In genomic region chr2:118702883-118703761, GRCm38 (mm10) we compare ENCODE assay signal across 8 mouse cellular contexts. TPM values are rescaled to one million over a fixed set of nuclear protein-coding genes. Genes with fewer than 3 reads are reported as not detected.
DNase-seq lines count a peak whose midpoint lies in the region; ATAC-seq lines count a peak whose summit lies in the region.

No protein-coding gene starts in this region.

- peak overlapping the region; percentile 55 for H3K4me3 ChIP-seq in heart, embryonic 15.5 days
- H3K4me3 ChIP-seq in midbrain, embryonic 10.5 days, result peak overlapping the region; percentile 54

- H3K4me2 ChIP-seq in heart, embryonic 15.5 days, result peak overlapping the region; percentile 89

- H3K27ac ChIP-seq in heart, embryonic 15.5 days, result peak overlapping the region; percentile 48
- H3K27ac ChIP-seq in midbrain, embryonic 10.5 days (replicated peaks), result 0 out of 2 replicates have a peak overlapping the region, but pooled peaks have one; percentile 13

- peak; percentile 69 for DNase-seq in ovary, postnatal 36 days (ENCODE audit: low spot score)
- no peak for DNase-seq in ovary, postnatal 14 days (ENCODE audit: low spot score)
- peak; percentile 48 to 82 for DNase-seq in kidney, postnatal 36 days
- peak; percentile 74 for DNase-seq in midbrain, embryonic 10.5 days (ENCODE audit: low spot score)
- peak; percentile 28 for DNase-seq in testis, postnatal 14 days (ENCODE audit: low spot score)
- no peak for DNase-seq in frontal cortex, postnatal 36 days (ENCODE audit: low spot score in 2 of 2)

- peaks cover 81% of the 10 kb centered on the region for H3K27me3 ChIP-seq in heart, embryonic 15.5 days
- peaks cover 99% of the 10 kb centered on the region for H3K27me3 ChIP-seq in midbrain, embryonic 10.5 days (ENCODE audit: low read depth, poor library complexity, severe bottlenecking)

- no peaks in the 10 kb centered on the region for H3K9me3 ChIP-seq in heart, embryonic 15.5 days (replicated peaks)
- no peaks in the 10 kb centered on the region for H3K9me3 ChIP-seq in midbrain, embryonic 10.5 days (replicated peaks)

- 0 out of 2 replicates have a peak, but pooled peaks have one; percentile 4 for ATAC-seq in common myeloid progenitor, adult 5-6 weeks (replicated peaks; ENCODE audit: low read depth, poor library complexity, severe bottlenecking)
- peak; percentile 54 for ATAC-seq in heart, embryonic 15.5 days (replicated peaks; ENCODE audit: insufficient number of reproducible peaks, insufficient read depth, low FRiP score, low read depth)

- H3K9ac ChIP-seq in heart, embryonic 15.5 days, result peak overlapping the region; percentile 71

- under 1% methylated on average over 93 of the region's 93 CpGs for WGBS in heart, embryonic 15.5 days
- under 1% methylated on average over 93 of the region's 93 CpGs for WGBS in midbrain, embryonic 10.5 days

- peaks cover 79% of the 10 kb centered on the region for H3K4me1 ChIP-seq in heart, embryonic 15.5 days (replicated peaks)
- H3K4me1 ChIP-seq in midbrain, embryonic 10.5 days, result peaks cover 50% of the 10 kb centered on the region

- H3K36me3 ChIP-seq in heart, embryonic 15.5 days, result no peaks in the 10 kb centered on the region
- no peaks in the 10 kb centered on the region for H3K36me3 ChIP-seq in midbrain, embryonic 10.5 days

RNA-seq across cellular contexts. Expression of gene Ankrd63, which starts 0.6 kb away (rescaled TPM):
- total RNA-seq in common myeloid progenitor, adult 5-6 weeks (2017), result 0.09 and 0.19 TPM in 2 replicates
- 2.7 and 3.6 TPM in 2 replicates for polyA plus RNA-seq in heart, embryonic 15.5 days (2015; fragmentation: Nextera tagmentation; extraction: Ambion mirVana)
- polyA plus RNA-seq in midbrain, embryonic 10.5 days (2016; fragmentation: Nextera tagmentation; extraction: Ambion mirVana), result not detected in 2 replicates

RNA-seq across cellular contexts. Expression of gene Plcb2, which starts 25.1 kb away (rescaled TPM):
- total RNA-seq in common myeloid progenitor, adult 5-6 weeks (2017), result 34.5 and 42.0 TPM in 2 replicates
- 3.2 and 3.8 TPM in 2 replicates for polyA plus RNA-seq in heart, embryonic 15.5 days (2015; fragmentation: Nextera tagmentation; extraction: Ambion mirVana)
- polyA plus RNA-seq in midbrain, embryonic 10.5 days (2016; fragmentation: Nextera tagmentation; extraction: Ambion mirVana), result 0.09 and 0.34 TPM in 2 replicates

RNA-seq across cellular contexts. Expression of gene Pak6, which starts 40.0 kb away (rescaled TPM):
- total RNA-seq in common myeloid progenitor, adult 5-6 weeks (2017), result 1.1 and 1.7 TPM in 2 replicates
- 10.1 and 11.0 TPM in 2 replicates for polyA plus RNA-seq in heart, embryonic 15.5 days (2015; fragmentation: Nextera tagmentation; extraction: Ambion mirVana)
- 0.26 and 0.99 TPM in 2 replicates for polyA plus RNA-seq in midbrain, embryonic 10.5 days (2016; fragmentation: Nextera tagmentation; extraction: Ambion mirVana)

RNA-seq across cellular contexts. Expression of gene Inafm2, which starts 42.4 kb away (rescaled TPM):
- 19.8 and 20.5 TPM in 2 replicates for total RNA-seq in common myeloid progenitor, adult 5-6 weeks (2017)
- 42.1 and 44.7 TPM in 2 replicates for polyA plus RNA-seq in heart, embryonic 15.5 days (2015; fragmentation: Nextera tagmentation; extraction: Ambion mirVana)
- 24.2 and 24.6 TPM in 2 replicates for polyA plus RNA-seq in midbrain, embryonic 10.5 days (2016; fragmentation: Nextera tagmentation; extraction: Ambion mirVana)

RNA-seq across cellular contexts. Expression of gene Ccdc9b, which starts 59.3 kb away (rescaled TPM):
- total RNA-seq in common myeloid progenitor, adult 5-6 weeks (2017), result 0.24 and 0.96 TPM in 2 replicates
- polyA plus RNA-seq in heart, embryonic 15.5 days (2015; fragmentation: Nextera tagmentation; extraction: Ambion mirVana), result 2.4 and 3.0 TPM in 2 replicates
- polyA plus RNA-seq in midbrain, embryonic 10.5 days (2016; fragmentation: Nextera tagmentation; extraction: Ambion mirVana), result 0.42 and 1.1 TPM in 2 replicates

Comparison
In these comparisons a context has a peak if more than half of its experiments do, and no peak if none do; other contexts are left out.
1. DNase-seq: peak in ovary, postnatal 36 days (single experiment), kidney, postnatal 36 days (2 of 2), midbrain, embryonic 10.5 days (single experiment) and testis, postnatal 14 days (single experiment); none in ovary, postnatal 14 days (single experiment) and frontal cortex, postnatal 36 days (0 of 2).